Mouse (Mus musculus) frontal cortex, adult (tissue): ENCODE results near the gene D10Jhu81e.
"Not testable (repeated sequence)": the region's sequence is repeated elsewhere in the genome, so short reads cannot be mapped to it uniquely, and the experiment has no call there.

ENCODE experiments used
- ATAC-seq: cut with Nextera tagmentation; 2 replicates; pipeline ENCODE4 v1.9.2; 2017; ENCODE audit warnings: mild to moderate bottlenecking, moderate library complexity, mixed read lengths; ENCODE audit not compliant: low TSS enrichment

The D10Jhu81e gene

DNA sequence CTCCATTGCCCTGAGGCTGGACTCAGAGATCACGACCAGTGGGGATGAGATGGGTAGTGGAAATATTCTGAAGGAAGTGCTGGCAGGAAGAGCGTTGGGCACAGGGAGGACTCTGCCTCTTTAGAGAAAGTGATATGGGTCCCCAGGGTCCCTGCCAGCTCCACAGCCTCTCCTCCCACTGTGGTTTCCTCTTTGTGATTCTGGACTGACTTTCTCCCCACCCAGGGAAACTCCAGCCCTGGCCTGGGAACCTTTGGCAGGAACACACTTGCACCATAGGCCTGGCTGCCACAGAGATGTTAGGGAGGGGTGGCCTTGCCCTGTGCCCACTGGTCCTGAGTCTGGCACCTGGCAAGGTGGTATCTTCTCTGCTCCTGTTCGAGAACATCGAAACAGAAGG, 39.6 kb downstream of the D10Jhu81e start:
- ATAC-seq, result no peak

DNA sequence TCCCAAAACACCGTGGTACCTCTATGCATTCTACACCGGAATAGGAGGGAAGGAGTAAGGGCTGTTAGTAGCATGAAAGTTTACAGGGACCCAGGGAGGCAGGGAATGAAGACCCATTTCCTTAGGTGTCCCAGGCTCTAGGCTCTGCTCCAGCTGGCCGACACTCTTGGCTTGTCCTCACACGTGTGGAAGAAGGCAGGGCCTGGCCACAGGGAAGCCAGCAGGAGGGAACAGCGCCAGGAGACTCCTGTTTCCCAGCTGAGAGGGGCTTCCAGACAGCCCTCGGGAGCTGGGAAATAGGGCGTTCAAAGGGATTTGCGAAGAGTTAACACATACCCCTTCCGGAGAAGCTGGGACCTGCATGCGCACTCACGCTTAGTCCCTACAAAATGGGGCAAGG, 40.2 kb downstream of the D10Jhu81e start:
- ATAC-seq, result no peak

DNA sequence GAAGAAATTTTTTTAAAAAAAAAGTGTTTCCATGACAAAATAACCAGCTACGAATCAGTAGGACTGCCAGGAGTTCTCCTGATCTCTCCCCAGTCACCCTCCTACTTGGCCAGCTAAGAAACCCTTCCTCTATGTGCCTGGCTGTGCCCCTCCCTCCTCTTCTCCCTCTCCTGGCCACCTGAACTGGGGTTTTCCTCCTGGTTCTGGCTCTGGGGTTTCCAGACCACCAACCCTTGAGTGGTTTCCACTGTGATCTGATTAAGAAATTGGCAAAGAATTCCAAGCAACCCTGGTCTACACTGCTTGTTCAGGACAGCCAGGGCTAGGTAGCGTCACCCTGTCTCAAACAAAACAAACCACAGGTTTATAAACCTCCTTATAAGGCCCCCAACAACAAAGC, 40.9 kb downstream of the D10Jhu81e start:
- ATAC-seq, result no peak

DNA sequence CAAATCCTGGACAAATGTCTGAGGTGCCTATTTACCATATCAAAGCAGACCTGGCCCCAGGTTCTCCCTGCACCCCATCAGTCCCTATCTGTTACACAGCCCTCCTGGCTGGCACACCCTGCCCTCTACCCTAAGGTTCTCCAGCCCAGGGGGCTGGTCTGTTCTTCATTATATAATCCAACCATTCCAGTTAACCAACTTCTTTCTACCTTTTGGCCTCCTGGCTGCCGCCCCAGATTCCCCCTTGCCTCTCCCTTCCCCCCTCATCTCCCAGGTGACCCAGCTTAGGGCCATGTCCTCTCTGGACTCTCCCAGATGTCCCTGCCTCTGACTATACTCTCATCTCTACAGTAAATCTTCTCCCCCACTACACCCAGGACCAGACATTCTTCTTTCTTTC, 41.7 kb downstream of the D10Jhu81e start:
- ATAC-seq, result no peak

DNA sequence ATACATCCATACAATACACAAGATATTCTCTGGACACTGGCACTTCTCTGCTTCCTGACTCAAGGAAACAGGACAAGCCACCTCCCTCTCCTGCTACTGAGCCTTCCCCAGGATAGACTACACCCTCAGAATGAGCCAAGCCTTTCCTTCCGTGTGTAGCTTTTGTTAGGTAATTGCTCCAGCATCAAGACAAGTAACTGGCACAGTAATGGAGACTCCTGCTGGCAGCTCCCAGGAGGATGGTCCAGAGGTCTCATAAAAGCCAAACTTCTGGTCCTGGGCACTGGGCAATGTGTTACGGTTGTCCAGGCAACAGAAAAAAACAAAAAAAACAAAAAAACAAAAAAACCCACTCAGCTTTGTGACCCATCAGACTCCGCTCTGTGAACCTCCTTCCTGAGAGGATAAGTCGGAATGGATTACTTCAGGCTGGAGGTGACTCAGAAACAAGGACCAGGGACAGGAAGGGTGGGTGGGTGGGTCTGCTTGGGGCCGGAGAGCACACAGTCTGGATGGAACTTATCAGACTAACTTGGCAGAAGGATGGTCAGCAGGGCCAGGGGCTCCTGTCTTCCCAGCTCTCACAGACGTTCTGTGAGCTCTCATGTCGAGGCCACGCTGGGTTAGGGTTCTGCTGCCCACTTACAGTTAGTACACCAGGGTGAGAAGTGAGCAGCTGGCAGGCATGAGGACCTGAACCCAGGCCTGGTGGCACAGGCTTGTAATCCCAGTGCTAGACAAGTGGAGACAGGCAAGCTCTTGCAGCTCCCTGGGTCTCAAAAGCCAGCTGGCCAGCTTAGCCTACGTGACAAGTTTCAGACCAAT, 42.3 kb downstream of the D10Jhu81e start:
- no peak for ATAC-seq

DNA sequence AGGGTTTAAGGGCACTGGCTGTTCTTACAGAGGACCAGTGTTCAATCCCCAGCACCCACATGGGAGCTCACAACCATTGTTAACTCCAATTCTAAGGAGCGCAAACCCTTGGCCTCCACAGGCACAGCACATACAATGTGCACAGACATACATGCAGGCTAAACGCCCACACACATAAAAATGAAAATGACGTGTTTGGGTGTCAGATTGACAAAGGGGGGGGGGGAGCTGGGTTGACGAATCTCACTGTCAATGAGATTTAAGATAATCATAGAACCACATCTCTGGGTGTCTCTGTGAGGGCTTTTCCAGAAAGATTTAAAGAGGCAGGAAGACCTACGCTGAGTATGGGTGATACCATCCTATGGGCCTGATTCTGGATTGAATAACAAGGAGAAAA, 43.3 kb downstream of the D10Jhu81e start:
- ATAC-seq, result no peak

DNA sequence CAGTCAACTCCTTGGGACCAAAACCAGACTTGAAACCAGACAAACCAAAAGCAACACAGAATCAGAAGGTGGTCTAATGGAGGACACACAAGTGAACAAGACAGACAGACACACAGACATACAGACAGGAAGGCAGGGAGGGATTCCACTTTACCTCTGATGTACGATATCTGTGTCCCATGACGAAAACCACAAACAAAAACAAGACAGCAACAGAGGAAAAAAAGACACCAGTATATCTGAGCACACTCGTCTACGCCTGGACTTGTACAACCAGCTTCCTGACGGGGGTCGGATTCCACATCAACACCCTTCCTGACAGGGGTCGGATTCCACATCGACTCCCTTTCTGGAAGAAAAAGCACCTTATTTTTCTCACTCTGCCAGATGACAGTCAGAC, 44.5 kb downstream of the D10Jhu81e start:
- not testable (repeated sequence) for ATAC-seq

DNA sequence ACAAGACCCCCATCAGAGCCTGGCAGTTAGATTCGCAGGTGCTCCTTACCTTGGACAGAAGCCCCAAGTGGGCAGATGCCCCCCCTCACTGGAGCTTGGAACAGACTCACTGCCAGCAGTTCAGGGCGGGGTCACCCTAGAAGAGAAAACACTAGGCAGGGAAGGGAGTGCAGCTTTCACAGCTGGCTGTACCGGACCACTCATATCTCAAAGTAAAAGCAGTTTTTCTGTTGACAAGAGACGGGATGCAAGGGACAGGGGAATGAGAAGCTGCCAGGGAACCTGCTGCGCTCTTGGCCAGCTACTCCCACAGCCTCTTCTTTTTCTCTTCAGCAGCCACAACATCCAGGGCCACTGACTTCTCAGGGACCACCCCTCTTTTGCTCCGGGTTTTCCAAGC, 45.4 kb downstream of the D10Jhu81e start:
- ATAC-seq, result not testable (repeated sequence)

DNA sequence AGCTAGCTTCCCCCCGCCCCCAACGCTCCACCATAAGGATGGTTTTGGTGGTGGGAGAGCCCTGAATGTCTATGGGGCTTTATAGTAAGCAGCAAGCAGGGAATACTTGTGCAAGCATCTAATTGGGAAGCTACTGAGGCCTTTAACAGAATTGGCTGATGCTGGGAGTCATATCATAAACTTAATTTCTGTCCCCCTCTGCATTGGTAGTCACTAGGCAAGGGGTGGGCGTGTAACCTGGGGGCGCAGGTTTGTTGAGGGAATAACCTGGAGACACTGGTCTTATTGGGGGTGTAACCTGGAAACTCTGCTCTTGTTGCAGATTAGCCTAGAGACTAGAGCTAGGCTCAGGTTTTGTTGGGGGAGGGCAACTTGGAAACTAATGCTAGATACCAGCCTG, 50.2 kb downstream of the D10Jhu81e start:
- ATAC-seq, result no peak

DNA sequence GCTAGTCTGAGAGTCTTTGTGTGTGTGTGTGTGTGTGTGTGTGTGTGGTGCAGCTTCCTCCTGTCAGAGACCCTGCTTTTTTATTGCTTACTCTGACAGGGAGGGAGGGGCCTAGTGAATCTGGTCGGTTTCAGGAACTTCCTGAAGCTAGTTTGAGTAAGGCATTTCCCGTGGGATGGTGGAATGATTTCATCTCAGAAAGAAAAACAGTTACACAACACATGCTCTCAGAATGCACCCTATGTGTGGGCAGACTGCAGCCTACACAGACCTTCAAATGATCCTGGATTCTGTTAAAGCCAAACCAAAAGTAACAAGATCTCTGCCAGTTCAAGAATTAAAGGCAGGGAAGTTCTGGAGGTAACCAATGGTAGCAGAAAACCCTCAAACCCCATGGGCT, 54.4 kb downstream of the D10Jhu81e start:
- ATAC-seq, result peak; percentile 70

DNA sequence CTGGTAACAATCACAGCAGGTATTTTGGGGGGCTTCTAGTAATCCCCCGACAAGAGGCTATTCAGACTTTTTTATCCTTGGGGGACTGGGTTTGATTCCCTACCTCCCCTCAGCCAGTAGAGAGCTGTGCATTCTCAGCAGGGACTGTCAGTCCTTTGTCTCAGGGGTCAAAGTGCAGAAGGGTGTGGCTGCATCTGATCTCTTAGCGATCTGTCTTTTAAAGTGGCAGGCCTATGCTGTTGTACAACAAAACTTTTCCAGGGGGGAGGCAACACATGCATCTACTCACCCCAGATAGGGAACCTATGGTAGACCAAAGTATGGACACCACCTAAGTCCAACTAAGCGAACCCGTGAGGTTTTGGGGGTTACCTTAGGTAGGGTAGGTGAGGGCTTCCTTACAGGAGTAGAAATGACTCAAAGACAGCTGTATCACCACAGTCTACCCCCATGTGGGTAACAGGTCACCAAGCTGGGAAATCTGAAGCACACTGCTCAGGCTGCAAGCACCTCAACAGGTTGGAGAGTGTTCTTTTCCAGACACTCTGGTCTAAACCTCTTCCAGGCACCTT, 55.0 kb downstream of the D10Jhu81e start:
- ATAC-seq, result no peak
